Mouse (Mus musculus) bone marrow, adult 2 months (tissue): ENCODE measurements around the gene Trim46.

Experiments used
- CTCF ChIP-seq: fragments of 200-500 bp; IDR thresholded peaks from 2 replicates; pipeline ENCODE4 v1.5.1; 2011; ENCODE audit warnings: low read length, control low read depth; ENCODE audit not compliant: control insufficient read depth, insufficient read depth
- POLR2A ChIP-seq: fragments of 200-500 bp; IDR thresholded peaks from 2 replicates; pipeline ENCODE4 v1.6.1; 2011; ENCODE audit warnings: low read depth, mild to moderate bottlenecking, control low read depth, low read length, borderline replicate concordance; ENCODE audit not compliant: control insufficient read depth

GRCm38 (mm10) chr3:89199839-89200238, 46.3 kb downstream of the Trim46 start:
- TF ChIP-seq CTCF (no peak), POLR2A (no peak)
